Mouse (Mus musculus) cerebellum, adult 2 months (tissue): ENCODE measurements around the gene Esyt3.

Experiments used
- CTCF ChIP-seq: fragments of 200-500 bp; IDR thresholded peaks from 2 replicates; pipeline ENCODE4 v1.5.1; 2011; ENCODE audit warnings: low read depth, mild to moderate bottlenecking, control low read depth, low read length, moderate library complexity, borderline replicate concordance; ENCODE audit not compliant: insufficient read depth
- POLR2A ChIP-seq: fragments of 200-500 bp; IDR thresholded peaks from 2 replicates; pipeline ENCODE4 v1.6.1; 2011; ENCODE audit warnings: low read length, control low read depth, borderline replicate concordance; ENCODE audit not compliant: insufficient read depth

GRCm38 (mm10) chr9:99325208-99325929 lies 33.0 kb downstream of the Esyt3 start:
- TF ChIP-seq POLR2A (no peak), CTCF (no peak)
